8 mouse cellular contexts compared by ENCODE assay signal in the genomic region with DNA sequence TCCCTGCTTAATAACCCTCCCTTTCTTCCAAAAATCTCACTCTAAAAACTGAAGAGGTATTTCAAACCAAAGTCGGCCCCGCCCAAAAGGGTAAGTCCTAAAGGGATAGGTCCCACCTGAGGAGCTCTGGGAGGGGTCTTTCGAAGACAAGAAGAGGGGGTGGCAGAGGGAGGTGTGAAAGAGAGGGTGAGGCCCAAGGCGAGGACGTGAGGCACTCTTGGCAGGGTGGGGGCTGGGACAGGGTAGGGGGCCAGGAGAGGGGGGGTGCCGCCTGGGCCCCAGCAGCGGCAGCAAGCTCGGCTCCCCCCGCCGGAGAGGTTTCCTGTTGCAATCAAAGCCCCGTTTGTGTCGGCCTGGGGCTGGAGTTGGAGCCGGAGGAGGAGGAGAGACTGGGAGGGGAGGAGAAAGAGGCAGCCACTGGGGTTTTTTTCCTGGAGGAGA. TPM values are rescaled to one million over a fixed set of nuclear protein-coding genes. Genes with fewer than 3 reads are reported as not detected.
DNase-seq lines count a peak whose midpoint lies in the region; ATAC-seq lines count a peak whose summit lies in the region.

No protein-coding gene starts in this region.

- peak overlapping the region; percentile 8; the same call in 1 of the 2 replicates for H3K4me2 ChIP-seq in midbrain, embryonic 15.5 days

- H3K9ac ChIP-seq in midbrain, embryonic 15.5 days: no peak overlapping the region

- peaks cover 30% of the 10 kb centered on the region for H3K4me1 ChIP-seq in midbrain, embryonic 15.5 days

- H3K27ac ChIP-seq in midbrain, embryonic 15.5 days: no peak overlapping the region

- no peak overlapping the region for H3K4me3 ChIP-seq in midbrain, embryonic 15.5 days

- ATAC-seq in midbrain, embryonic 15.5 days (replicated peaks): no peak
- no peak for ATAC-seq in monocyte, adult 5-6 weeks (replicated peaks; ENCODE audit: insufficient number of reproducible peaks, low FRiP score, low TSS enrichment, poor library complexity, severe bottlenecking)

- peak; percentile 34 to 66 for DNase-seq in adrenal gland, adult (ENCODE audit: inconsistent age in 2 of 2, low spot score in 1 of 2)
- DNase-seq in adrenal gland, postnatal 25 days: no peak
- DNase-seq in urinary bladder, postnatal 14 days (ENCODE audit: low spot score): peak; percentile 50
- DNase-seq in urinary bladder, postnatal 4 days (ENCODE audit: low spot score in 2 of 2): no peak
- DNase-seq in kidney, postnatal 25 days: peak; percentile 62 to 79
- no peak for DNase-seq in c-Kit-positive CD71-positive TER-119-positive erythroid progenitor cells, embryonic 14.5 days (ENCODE audit: low spot score)

- 3% methylated on average over 13 of the region's 13 CpGs for WGBS in midbrain, embryonic 15.5 days

- no peaks in the 10 kb centered on the region for H3K36me3 ChIP-seq in midbrain, embryonic 15.5 days (replicated peaks)

- no peaks in the 10 kb centered on the region for H3K9me3 ChIP-seq in midbrain, embryonic 15.5 days

- H3K27me3 ChIP-seq in midbrain, embryonic 15.5 days (replicated peaks): peaks cover 47% of the 10 kb centered on the region

RNA-seq across cellular contexts. Expression of a gene that starts 8.0 kb away (rescaled TPM):
- 21.5 and 25.7 TPM in 2 replicates for total RNA-seq in adrenal gland, postnatal 25 days (2021)
- 4.1 and 6.4 TPM in 2 replicates for polyA plus RNA-seq in midbrain, embryonic 15.5 days (2015; fragmentation: Nextera tagmentation; extraction: Ambion mirVana)
- 18.8 to 30.0 TPM (median 26.6 TPM) in 3 replicates for total RNA-seq in monocyte, adult 5-6 weeks (2017)

RNA-seq across cellular contexts. Expression of a gene that starts 17.5 kb away (rescaled TPM):
- total RNA-seq in adrenal gland, postnatal 25 days (2021): 1.5 and 2.0 TPM in 2 replicates
- 0.98 and 1.1 TPM in 2 replicates for polyA plus RNA-seq in midbrain, embryonic 15.5 days (2015; fragmentation: Nextera tagmentation; extraction: Ambion mirVana)
- total RNA-seq in monocyte, adult 5-6 weeks (2017): 533 to 618 TPM (median 601 TPM) in 3 replicates

RNA-seq across cellular contexts. Expression of a gene that starts 21.1 kb away (rescaled TPM):
- 0.15 TPM in 1 of 2 replicates, not detected in the other for total RNA-seq in adrenal gland, postnatal 25 days (2021)
- 0.10 TPM in 1 of 2 replicates, not detected in the other for polyA plus RNA-seq in midbrain, embryonic 15.5 days (2015; fragmentation: Nextera tagmentation; extraction: Ambion mirVana)
- total RNA-seq in monocyte, adult 5-6 weeks (2017): not detected in 3 replicates

RNA-seq across cellular contexts. Expression of a gene that starts 30.0 kb away (rescaled TPM):
- 36.3 and 36.7 TPM in 2 replicates for total RNA-seq in adrenal gland, postnatal 25 days (2021)
- polyA plus RNA-seq in midbrain, embryonic 15.5 days (2015; fragmentation: Nextera tagmentation; extraction: Ambion mirVana): 58.5 and 64.0 TPM in 2 replicates
- 30.1 to 39.1 TPM (median 34.0 TPM) in 3 replicates for total RNA-seq in monocyte, adult 5-6 weeks (2017)

RNA-seq across cellular contexts. Expression of a gene that starts 44.7 kb away (rescaled TPM):
- 76.1 and 76.8 TPM in 2 replicates for total RNA-seq in adrenal gland, postnatal 25 days (2021)
- 38.0 and 39.4 TPM in 2 replicates for polyA plus RNA-seq in midbrain, embryonic 15.5 days (2015; fragmentation: Nextera tagmentation; extraction: Ambion mirVana)
- total RNA-seq in monocyte, adult 5-6 weeks (2017): 4.1 to 11.2 TPM (median 8.1 TPM) in 3 replicates

Comparison
In these comparisons a context has a peak if more than half of its experiments do, and no peak if none do; other contexts are left out.
1. DNase-seq: peak in adrenal gland, adult (2 of 2), urinary bladder, postnatal 14 days (single experiment) and kidney, postnatal 25 days (2 of 2); none in adrenal gland, postnatal 25 days (single experiment), urinary bladder, postnatal 4 days (0 of 2) and c-Kit-positive CD71-positive TER-119-positive erythroid progenitor cells, embryonic 14.5 days (single experiment).
2. RNA of a gene that starts 17.5 kb away (total RNA-seq): 533 to 618 TPM in monocyte, adult 5-6 weeks; 1.5 to 2.0 TPM in adrenal gland, postnatal 25 days; every median in the first group is over 100 times any median in the second.